Mouse (Mus musculus): ENCODE measurements at regions not wholly inside any gene's neighbourhood (a gene's known extent, or its start where the extent isn't known, plus 50 kb on each side); places are given as distances from the start of the nearest gene placed in this dataset.

DNA sequence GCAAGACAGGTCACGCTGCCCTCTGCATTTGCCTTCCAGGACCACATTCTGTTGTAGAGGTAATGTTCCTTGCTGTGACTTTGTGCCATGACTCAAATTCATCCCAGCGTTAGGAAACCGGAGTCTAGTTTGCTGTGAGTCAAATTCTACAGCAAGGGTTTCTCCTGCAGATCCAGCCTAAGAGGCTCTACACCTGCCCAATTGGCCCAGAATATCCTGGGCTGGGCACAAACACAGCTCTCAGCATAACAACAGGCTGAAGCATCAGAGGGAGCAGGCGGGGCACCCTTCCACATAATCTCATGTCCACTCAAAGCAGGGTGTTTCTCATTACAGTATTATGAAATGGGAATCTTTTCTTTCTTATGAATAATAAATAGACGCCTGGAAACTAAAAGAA, 220.2 kb upstream of the Pard3b start:
- no peak for DNase-seq (ENCODE audit: low spot score)

DNA sequence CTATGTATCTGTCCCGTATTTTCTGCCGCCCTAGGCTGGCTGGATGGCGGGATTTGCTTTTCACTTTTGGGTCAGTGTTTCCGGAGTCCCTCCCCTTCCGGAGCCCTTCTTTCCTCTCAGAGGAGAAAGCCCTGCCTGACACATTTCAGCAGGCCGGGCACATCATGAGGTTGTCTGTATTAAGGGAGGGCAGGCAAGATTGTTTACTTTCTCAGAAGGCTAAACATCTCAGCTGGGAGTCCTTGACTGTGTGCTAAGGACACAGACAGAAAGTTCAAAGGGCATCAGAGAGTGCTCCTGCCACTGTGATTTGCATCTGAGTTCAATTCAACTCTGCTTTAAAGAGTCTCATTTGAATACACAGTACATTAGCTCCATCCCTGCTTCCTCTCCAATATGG, 218.8 kb upstream of the Pard3b start:
- DNase-seq (ENCODE audit: low spot score) = no peak

DNA sequence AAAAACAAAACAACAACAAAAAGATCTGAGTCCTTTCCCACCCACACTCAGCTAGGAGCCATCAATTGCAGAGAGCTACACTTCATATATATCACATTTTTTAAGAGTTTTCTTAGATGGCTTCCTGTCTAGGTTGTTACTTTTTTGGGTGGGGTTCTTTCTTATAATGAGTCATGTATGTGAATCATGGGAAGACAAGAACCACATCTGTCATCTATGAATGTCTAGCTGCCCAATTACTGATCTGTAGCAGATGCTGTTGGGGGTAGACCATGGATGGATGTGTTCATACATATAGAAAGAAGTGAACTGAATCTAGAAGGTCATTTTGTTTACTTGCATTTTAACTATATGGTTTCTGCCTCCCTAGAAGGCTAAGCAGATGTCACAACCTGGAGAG, 215.4 kb upstream of the Pard3b start:
- DNase-seq (ENCODE audit: low spot score) = no peak

DNA sequence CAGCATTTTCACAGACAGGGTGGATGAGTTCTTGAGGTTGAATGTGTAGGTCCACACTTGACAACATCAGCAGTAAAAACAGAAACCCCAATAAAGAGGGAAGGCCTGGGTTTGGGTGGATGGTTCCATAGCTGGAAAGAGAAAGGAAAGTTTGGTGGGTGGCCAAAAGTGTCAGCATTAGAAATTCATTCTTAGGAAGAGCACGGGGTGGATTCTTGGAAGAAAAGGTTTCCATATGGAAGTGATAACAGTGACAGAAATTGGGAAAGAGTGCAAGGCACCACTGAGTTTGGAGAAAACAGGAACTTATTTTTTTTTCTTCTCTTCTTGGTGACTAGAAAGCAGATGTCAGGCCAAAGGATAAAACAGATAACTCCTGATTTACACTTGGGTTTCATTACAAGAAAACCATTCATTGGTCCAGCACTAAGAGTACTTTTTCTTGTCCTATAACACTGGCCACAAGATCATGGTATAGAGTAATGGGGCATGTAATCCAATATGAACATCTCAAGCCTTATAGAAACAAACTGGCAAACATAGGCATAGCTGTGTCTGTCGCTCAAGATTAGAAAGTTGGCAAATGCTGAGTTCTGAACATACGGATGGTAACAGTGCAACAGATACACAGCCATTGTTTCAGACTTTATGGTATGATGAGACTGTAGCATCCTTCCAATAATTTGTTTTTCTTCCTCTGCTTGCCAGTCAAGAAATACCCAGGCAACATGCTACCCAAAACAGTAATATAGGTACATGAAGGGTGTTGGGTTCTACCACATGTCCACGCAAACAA, 209.7 kb upstream of the Pard3b start:
- DNase-seq (ENCODE audit: low spot score) = no peak

DNA sequence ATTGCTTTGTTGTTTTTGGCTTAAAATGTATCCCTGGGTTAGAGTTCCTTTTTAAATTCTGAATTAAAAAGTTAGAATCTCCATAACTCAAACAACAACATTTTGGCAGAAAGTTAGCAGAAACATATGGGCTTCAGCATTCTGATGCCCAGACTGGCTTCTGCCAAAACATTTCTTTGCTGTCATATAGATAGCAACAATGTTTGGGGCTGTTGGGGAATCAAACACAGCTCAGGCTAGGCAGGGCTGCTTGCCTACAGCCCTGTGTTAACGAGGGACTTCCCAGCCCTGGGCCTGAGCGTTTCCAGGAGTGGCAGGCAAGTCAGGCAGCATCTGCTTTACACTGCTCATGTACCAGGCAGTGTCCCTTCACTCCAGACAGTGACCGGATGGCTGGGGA, 201.0 kb upstream of the Pard3b start:
- no peak for DNase-seq (ENCODE audit: low spot score)

DNA sequence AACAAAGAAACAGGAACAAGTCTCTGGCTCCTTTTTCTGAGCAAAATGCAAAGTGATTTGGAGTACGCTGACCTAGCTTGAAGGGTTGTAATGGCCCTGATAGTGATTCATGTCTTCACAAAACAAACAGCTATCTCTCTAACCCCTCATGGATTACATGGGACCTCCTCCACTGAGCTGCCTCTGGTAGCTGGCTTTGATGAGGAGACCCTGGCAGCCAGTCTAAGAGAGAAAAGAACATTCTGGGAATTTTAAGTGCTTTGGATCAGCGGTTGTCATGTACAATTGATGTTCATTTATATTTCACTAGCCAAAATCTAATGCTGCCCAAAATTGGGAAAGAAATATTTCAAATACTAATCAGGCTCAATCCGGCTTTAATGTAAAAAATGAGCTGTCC, 177.2 kb upstream of the Pard3b start:
- DNase-seq (ENCODE audit: low spot score) = no peak

GRCm38 (mm10) chr1:61470617-61471214, 167.9 kb upstream of the Pard3b start:
- DNase-seq (ENCODE audit: low spot score) = no peak

DNA sequence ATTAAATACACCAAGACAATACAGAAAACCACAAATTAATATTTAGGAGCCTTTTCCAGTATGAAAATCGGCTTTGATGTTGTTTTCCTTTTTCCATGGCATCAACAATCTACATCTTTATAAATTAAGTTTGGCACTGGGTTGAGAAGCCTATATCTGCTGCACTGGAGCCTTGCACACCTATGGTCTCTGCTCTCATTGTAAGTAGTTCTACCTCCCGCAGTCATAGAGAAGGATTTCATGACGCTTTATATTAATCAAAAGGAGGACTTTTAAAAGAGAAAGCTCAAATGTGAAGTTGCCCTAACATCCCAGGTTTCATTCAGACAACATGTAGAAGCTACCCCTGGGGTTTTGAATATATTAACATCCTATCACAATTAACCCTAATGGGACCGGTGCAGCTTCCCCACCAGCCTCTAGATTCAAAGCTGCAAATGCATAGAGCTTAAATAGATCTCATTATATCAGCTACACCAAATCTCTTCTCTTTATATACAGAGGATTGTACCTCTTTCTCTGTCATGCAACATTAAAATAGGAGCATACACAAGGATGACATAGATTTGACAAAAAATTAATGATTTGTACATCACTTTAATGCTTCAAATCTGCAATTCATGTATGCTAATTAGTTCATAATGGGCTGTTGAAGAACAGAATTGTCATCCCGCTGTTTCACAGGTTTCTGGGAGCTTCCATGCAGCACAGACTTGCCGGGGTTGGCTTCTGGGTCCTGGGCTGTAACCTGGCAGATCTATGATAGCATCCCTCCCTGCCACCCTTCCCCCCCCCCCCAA, 166.6 kb upstream of the Pard3b start:
- no peak for DNase-seq (ENCODE audit: low spot score)

DNA sequence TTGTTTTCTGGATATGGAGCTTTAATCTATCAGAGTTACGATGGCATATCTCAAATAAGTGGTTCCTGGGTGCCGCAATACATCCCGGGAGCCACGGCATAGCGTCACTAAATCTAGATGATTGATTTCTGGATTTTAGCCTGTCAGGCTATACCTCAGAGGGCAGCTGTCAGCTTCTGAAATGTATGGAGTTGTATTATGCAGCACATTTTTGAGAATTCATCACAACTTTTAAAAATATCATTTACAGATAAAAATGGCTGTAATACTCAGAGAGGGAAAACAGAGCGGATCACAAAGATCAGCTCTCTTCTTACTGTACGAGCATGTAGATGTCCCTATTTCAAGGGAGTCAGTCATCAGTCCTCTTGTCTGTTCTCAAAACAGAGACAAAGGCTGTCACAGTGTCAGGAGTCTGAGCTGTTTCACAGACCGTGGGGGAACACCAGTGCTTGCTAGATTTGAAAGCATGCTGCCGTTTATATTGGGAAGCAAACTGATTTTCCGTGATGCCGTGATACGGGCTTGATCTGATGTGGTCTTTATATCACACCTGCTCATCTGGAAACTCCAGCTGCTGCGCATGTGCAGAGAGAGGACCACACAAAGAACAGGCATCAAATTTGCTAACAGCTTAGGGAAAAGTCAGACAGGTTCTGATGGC, 165.9 kb upstream of the Pard3b start:
- no peak for DNase-seq (ENCODE audit: low spot score)

DNA sequence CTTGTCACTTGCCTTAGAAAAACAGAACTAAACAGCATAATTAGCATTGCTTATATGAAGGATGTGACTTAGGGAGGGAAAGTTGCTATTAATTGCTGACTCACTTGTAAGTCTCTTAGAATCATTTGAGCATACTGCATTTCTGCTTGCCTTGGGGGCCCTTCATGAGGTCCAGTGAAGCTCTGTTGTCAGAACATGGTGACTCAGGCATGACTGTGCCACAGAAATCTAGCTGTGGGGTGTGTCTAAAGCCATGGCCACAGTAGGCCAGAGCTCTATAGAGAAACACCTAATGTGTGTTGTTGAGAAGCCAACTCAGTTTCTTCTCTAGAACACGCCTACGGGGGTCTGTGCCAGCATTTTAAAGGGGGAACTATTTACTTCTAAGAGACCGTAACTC, 153.2 kb upstream of the Pard3b start:
- no peak for DNase-seq (ENCODE audit: low spot score)

GRCm38 (mm10) chr1:61524886-61525285, 113.7 kb upstream of the Pard3b start:
- no peak for DNase-seq (ENCODE audit: low spot score)

DNA sequence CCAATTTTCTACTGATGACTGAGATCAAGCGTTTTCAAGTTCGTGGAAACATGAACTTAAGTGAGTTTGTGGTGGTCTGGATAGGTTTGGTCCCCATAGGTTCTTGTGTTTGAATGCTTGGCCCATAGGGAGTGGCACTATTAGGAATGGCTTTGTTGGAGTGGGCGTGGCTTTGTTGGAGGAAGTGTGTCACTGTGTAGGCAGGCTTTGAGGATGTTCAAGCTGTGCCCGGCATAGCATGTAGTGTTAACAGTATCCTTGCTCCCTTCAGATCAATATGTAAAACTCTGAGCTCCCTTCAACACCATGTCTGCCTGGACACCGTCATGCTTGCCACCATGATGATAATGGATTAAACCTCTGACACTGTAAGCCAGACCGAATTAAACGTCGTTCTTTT, 112.7 kb upstream of the Pard3b start:
- DNase-seq (ENCODE audit: low spot score) = no peak

DNA sequence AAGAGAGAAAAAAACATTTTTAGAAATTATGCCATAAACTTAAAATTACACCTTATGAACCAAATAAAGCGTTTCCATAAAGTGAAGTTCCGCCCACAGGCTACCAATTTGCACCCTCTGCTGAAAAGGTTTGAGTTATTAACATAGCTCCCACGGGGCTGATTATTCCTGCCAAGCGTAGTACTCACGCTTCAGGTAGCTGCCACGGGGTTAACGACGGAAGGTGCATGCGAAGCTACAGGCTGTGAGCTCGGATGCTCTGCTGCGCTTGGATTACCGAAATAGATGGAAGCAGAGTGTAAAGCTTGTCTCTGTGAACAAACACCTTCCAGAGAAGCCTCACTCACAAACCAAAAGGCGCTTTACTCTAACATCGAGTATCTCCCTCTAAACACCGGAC, 109.9 kb upstream of the Pard3b start:
- DNase-seq (ENCODE audit: low spot score) = no peak

DNA sequence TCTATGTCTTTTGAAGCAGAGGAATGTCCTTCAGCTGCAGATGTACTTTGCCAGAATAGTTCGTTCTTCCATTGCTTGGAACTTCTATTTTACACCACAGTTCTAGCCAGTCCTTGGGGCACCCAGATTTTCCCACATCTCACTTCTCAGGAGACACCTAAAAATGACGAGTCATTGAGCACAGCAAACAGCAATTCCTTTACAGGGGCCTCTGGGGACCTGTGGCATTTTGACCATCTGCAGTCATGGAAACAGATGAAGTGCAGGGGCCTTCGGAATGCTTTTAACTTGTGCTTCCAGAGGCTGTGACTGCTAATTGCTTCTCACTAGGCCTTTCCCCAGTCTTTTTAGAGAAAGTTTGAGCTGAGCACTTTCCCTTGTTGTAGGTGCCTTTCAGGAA, 108.5 kb upstream of the Pard3b start:
- DNase-seq (ENCODE audit: low spot score) = no peak

- DNase-seq (ENCODE audit: low spot score) = no peak
Observed at GRCm38 (mm10) chr1:61531487-61531886, 107.1 kb upstream of the Pard3b start.

DNA sequence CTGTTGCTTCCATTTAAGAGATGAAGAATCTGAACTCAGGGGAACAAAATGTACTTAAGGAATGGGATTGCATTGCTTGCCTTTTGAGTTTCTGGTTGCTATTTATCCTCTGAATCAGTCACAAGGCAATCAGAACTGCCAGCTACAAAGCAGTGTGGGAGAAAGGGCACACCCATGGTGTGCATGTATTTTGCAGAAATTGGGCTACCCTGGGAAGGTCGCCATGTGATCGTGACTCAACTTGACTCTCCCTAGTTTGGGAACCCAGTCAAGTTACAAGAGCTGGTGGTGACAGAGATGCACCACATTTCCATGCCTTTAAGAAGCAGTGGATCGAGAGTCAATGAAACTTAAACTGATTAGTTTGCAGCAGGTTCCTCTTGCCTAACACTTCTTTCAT, 98.5 kb upstream of the Pard3b start:
- DNase-seq (ENCODE audit: low spot score) = peak; percentile 28

GRCm38 (mm10) chr1:61541166-61541565, 97.5 kb upstream of the Pard3b start:
- no peak for DNase-seq (ENCODE audit: low spot score)

DNA sequence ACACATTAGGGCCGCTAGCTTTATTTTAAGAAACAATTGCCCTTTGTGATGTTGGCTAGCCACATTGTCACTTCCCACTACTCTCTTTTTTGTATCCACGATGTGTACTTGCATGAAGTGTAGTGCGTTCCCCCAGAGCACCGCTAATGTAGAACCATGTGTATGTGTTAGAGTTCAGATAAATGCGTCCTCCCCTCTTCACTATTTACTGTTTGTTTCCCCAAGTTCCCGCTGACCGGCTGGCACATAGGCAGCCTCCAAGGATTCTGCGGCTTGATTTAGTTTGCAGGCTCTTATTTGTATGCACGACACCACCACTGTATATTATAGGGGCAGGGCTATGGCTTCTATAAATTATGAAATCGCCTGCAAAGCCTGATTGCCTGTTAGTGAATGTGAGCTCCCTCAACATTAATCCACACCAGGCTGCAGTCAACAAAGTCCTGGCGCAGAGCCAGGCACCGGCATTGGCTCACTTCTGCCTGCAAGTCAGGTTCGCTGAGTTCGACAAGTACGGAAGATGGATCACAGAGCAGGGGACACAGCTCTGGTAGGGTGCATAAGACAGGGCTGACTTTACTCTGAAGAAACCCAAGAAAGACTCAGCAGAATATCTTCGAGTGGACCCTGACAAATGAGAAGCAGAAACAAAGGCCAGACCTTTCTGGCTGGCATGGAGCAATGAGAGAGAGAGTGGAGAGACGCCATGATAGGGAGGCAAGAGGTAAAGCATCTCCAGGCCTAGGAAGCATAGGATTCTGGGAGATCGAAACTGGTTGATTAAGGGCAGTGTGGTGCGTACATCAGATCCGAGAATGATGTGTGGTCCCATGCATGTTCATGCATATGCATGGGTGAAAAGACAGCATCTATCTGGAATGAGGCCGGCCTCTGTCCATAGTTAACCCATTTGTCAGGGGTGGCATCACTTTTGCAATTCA, 85.8 kb upstream of the Pard3b start:
- DNase-seq (ENCODE audit: low spot score) = peak; percentile 10

DNA sequence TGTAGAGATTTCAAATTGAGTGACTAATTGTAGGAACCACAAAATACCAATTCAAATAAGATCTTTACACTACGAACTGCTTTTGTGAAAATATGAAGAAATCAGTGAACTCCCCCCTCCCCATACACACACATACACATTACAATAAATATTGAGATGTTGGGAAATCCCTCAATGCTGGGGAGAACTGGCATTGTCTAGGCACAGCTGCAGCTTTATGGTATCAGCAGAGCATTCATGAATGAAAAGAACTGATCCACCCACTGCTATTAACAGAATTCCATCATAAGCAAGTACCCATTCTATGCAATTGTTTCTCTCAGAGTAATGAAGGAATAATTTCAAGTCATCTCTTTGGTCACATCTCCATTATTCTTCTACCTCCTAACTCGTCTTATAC, 79.1 kb upstream of the Pard3b start:
- DNase-seq (ENCODE audit: low spot score) = no peak

DNA sequence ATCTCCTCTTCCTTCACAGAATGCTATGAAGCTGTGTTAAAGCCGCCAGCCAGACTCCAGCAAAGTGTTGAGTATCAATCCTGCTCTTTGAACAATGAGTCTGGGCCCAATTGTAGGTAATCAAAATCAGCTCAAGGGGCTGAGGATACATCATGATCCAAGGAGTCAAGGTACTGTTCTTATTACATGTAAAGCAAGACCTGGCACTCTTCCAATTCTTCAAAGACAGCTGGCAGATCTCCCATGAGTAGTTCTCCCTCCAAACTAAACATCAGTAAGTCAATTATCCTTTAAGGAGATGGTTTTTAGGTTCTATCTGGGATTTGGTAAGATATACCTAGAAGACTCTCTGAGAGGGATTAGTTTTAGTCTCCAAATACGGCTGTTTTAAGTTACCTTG, 76.5 kb upstream of the Pard3b start:
- no peak for DNase-seq (ENCODE audit: low spot score)

GRCm38 (mm10) chr1:61565471-61565870, 73.2 kb upstream of the Pard3b start:
- no peak for DNase-seq (ENCODE audit: low spot score)

DNA sequence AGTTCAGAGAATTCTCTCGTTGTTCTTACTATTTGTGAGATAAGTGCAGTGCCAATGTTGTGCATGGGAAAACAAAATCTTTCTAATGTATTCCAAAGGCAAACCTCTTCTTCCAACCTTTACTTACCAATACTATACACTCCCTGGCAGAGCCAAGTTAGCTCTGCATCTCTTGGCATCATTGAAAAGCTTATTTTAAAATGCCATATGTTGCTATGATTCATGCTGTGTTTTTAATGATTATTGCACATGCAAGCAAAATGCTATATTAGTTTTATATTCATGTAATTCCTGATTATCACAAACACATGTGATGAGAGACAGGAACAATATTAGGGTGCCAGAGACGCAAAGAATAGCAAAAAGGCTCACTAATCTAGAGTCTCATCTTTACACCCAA, 64.3 kb upstream of the Pard3b start:
- no peak for DNase-seq (ENCODE audit: low spot score)

Measured in lung, postnatal 25 days (tissue).